Mouse (Mus musculus) limb, embryonic 15.5 days (tissue): Measurements from ENCODE around the gene Dnajc4. TPM values are rescaled to one million over a fixed set of nuclear protein-coding genes. Genes with fewer than 3 reads are reported as not detected.

ENCODE experiments used
- ATAC-seq: fragments of 200-750 bp; cut with Nextera tagmentation; 2 replicates; pipeline ENCODE4 v1.8.0; 2017; ENCODE audit warnings: low read depth, moderate TSS enrichment; ENCODE audit not compliant: insufficient number of reproducible peaks, low FRiP score, low TSS enrichment
- H3K27ac ChIP-seq: fragments of 300-500 bp; sonication (generic); 2 replicates; pipeline ENCODE4 v1.5.1; 2015; ENCODE audit warnings: moderate library complexity, mild to moderate bottlenecking, inconsistent platforms
- H3K27me3 ChIP-seq: fragments of 300-500 bp; sonication (generic); 2 replicates; pipeline ENCODE4 v1.6.1; 2015; ENCODE audit warnings: inconsistent platforms
- H3K36me3 ChIP-seq: fragments of 300-500 bp; sonication (generic); 2 replicates; pipeline ENCODE4 v1.6.1; 2015; ENCODE audit warnings: inconsistent platforms
- H3K4me1 ChIP-seq: fragments of 300-500 bp; sonication (generic); 2 replicates; pipeline ENCODE4 v1.6.1; 2015; ENCODE audit warnings: inconsistent platforms
- H3K4me2 ChIP-seq: fragments of 300-500 bp; sonication (generic); 2 replicates; pipeline ENCODE4 v1.6.1; 2015; ENCODE audit warnings: mild to moderate bottlenecking, inconsistent platforms
- H3K4me3 ChIP-seq: fragments of 300-500 bp; sonication (generic); 2 replicates; pipeline ENCODE4 v1.5.1; 2015; ENCODE audit warnings: mild to moderate bottlenecking, inconsistent platforms
- H3K9ac ChIP-seq: fragments of 300-500 bp; sonication (generic); 2 replicates; pipeline ENCODE4 v1.6.1; 2015; ENCODE audit warnings: inconsistent platforms
- H3K9me3 ChIP-seq: fragments of 300-500 bp; sonication (generic); 2 replicates; pipeline ENCODE4 v1.6.1; 2016; ENCODE audit warnings: inconsistent platforms
- WGBS: fragments of 180-500 bp; shearing (Covaris S2); methylation state at CpG from one replicate; pipeline ENCODE4 v1.1.7; 2015; 5-methylcytosine and 5-hydroxymethylcytosine counted together
- polyA plus RNA-seq: library from polyadenylated mRNA; unstranded; fragments of >200 nt; fragmentation: Nextera tagmentation; extraction: Ambion mirVana; gene quantifications from 2 replicates; pipeline ENCODE4 v1.2.1, GENCODE M21; 2015

Gene Dnajc4
- polyA plus RNA-seq, 1 experiment from 2014 or later = 23.8 TPM

- H3K4me2 ChIP-seq = peak overlapping the region; percentile 90
- peak overlapping the region; percentile 98 for H3K27ac ChIP-seq
- H3K36me3 ChIP-seq = peaks cover 35% of the 10 kb centered on the region
- ATAC-seq = 0 out of 2 replicates have a peak, but pooled peaks have one; percentile 11
- under 1% methylated on average over 28 of the region's 28 CpGs for WGBS
- H3K9me3 ChIP-seq = no peaks in the 10 kb centered on the region
- peaks cover 22% of the 10 kb centered on the region for H3K4me1 ChIP-seq
- no peaks in the 10 kb centered on the region for H3K27me3 ChIP-seq
- peak overlapping the region; percentile 71 for H3K9ac ChIP-seq
- peak overlapping the region; percentile 69 for H3K4me3 ChIP-seq
Measured at GRCm38 (mm10) chr19:6950613-6951153, 41.7 kb downstream of the Dnajc4 start.

DNA sequence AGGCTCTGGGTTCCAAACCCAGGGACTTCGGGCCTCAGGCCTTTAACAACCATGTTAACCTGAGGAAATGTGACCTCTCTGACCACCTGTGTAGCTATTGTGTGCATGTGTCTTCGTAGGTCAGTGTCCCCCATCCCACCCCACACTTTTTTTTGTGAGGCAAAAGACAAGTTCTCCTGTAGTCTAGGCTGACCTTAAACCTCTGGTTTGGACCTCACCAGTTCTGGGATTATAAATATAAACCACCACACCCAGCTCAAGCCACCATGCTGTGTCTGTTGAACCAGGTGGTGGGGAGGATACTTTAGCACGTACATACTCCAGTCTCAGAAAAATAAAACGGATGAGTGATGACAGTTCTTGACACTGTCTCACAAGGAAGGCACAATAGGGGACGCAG lies 42.4 kb downstream of the Dnajc4 start:
- ATAC-seq = no peak

DNA sequence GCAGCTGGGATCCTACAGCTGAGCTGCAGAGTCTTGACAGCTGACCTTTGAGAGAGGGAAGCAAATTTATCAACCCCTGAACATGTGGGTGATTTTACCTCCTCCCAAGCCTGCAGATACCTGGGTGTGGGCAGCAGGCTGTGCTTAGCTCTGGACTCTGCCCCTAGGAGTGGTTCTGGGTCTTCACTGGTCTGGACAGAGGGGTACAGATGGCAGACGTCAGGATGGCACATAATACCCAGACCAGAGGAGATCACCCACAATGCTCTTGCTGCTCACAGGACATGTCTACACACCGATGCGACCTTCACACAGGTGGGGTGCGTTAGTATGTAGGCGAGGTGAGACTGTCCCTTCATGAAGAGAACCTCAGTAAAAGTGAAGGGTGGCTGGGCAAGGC lies 42.8 kb downstream of the Dnajc4 start:
- H3K9ac ChIP-seq = no peak overlapping the region
- H3K27me3 ChIP-seq = no peaks in the 10 kb centered on the region
- no peak for ATAC-seq
- no peak overlapping the region for H3K4me3 ChIP-seq
- no peak overlapping the region for H3K27ac ChIP-seq
- no peaks in the 10 kb centered on the region for H3K9me3 ChIP-seq
- H3K4me2 ChIP-seq = no peak overlapping the region
- H3K36me3 ChIP-seq = peaks cover 28% of the 10 kb centered on the region
- 86% methylated on average over 5 of the region's 5 CpGs for WGBS
- H3K4me1 ChIP-seq = peaks cover 22% of the 10 kb centered on the region

More for the DNA sequence above, 42.4 kb downstream of the Dnajc4 start:
- Histone ChIP-seq H3K27me3 (no peaks in the 10 kb centered on the region), H3K9me3 (no peaks in the 10 kb centered on the region), H3K9ac (no peak overlapping the region), H3K27ac (peak overlapping the region; percentile 98; the same call in 1 of the 2 replicates), H3K36me3 (peaks cover 32% of the 10 kb centered on the region), H3K4me1 (peaks cover 22% of the 10 kb centered on the region), H3K4me2 (peak overlapping the region; percentile 90), H3K4me3 (peak overlapping the region; percentile 69)
- WGBS = 57% methylated on average over 5 of the region's 5 CpGs

DNA sequence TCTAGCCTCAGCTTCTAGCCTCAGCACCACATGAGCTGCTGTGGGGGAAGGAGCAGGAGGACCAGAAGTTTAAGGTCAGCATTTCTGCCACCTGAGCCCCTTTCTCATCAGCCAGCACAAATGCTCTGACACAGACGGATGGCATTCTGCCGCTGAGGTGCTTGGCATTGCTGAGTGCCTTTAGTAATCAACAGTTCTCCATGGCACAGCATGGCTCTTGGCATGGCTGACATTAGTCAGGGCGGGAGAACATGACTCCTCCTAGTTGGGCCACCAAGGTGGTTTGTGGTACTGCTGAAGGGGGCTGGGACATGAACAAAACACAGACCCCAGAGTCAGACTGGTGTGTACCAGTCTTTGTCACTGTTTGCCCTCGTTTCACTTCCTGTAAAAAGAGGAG lies 44.2 kb downstream of the Dnajc4 start:
- Histone ChIP-seq H3K36me3 (peaks cover 20% of the 10 kb centered on the region), H3K27ac (peak overlapping the region; percentile 33; the same call in 1 of the 2 replicates), H3K4me2 (no peak overlapping the region), H3K9me3 (no peaks in the 10 kb centered on the region), H3K27me3 (no peaks in the 10 kb centered on the region), H3K4me1 (peaks cover 22% of the 10 kb centered on the region), H3K9ac (no peak overlapping the region), H3K4me3 (no peak overlapping the region)
- ATAC-seq = no peak
- 74% methylated on average over 4 of the region's 4 CpGs for WGBS

DNA sequence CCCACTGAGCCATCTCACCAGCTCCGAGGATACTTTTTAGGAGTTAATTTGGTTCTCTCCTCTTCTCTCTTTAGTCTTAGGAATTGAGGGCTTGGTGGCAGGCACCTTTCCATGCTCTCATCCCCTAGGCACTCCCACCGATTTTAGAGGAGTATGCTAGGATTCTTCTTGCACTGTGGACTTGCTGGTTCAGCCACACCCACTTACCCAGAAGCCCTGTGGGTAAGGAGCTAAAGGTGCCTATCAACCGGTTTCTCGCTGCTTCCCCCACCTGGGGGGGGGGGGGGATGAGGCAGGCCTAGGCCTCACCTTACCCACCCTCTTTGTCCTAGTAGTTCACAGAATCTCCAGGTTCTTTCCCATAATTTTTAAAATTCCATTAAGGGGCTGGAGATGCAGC lies 44.6 kb downstream of the Dnajc4 start:
- 33% methylated on average over 4 of the region's 4 CpGs for WGBS
- H3K4me1 ChIP-seq = peaks cover 22% of the 10 kb centered on the region
- no peak overlapping the region for H3K4me2 ChIP-seq
- H3K9ac ChIP-seq = no peak overlapping the region
- peaks cover 20% of the 10 kb centered on the region; the same call in 1 of the 2 replicates for H3K36me3 ChIP-seq
- ATAC-seq = no peak
- H3K9me3 ChIP-seq = no peaks in the 10 kb centered on the region
- H3K4me3 ChIP-seq = no peak overlapping the region
- no peaks in the 10 kb centered on the region for H3K27me3 ChIP-seq
- H3K27ac ChIP-seq = no peak overlapping the region

DNA sequence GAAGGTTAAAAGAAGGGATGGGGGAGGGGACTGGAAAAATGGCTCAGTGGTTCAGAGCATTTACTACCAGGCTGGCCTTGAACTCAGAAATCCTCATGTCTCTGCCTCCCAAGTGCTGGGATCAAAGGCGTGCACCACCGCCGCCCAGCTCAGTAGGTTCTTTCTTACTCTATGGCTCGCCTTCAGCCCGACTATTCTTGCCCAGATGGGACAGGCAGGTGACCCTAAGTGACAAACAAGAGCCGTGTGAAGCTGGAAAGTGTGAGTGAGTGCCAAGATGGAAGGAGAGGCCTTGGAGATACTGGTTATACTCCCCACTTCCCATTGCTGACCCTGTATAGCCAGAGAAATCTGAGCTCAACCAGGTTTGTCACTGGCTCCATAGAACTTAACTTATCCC lies 48.7 kb downstream of the Dnajc4 start:
- no peak for ATAC-seq
- Histone ChIP-seq H3K27me3 (no peaks in the 10 kb centered on the region), H3K27ac (no peak overlapping the region), H3K4me2 (no peak overlapping the region), H3K36me3 (peaks cover 20% of the 10 kb centered on the region; the same call in 1 of the 2 replicates), H3K4me3 (no peak overlapping the region), H3K9me3 (no peaks in the 10 kb centered on the region), H3K4me1 (peaks cover 26% of the 10 kb centered on the region), H3K9ac (no peak overlapping the region)
- 87% methylated on average over 6 of the region's 6 CpGs for WGBS

DNA sequence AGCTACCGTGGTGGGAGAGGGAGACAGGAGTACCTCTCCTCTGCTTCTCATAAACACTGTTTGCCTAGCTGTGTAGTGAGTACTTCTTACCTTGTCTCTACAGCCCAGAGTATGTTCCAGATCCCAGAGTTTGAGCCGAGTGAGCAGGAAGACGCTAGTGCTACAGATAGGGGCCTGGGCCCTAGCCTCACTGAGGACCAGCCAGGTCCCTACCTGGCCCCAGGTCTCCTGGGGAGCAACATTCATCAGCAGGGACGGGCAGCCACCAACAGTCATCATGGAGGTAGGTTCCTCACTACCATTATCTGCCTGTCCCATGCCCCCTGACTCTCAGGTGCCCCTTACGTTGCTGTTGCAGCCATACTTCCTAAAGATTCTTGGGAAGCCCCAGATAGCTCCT lies 49.6 kb downstream of the Dnajc4 start:
- H3K9ac ChIP-seq = peak overlapping the region; percentile 97
- peak overlapping the region; percentile 97 for H3K27ac ChIP-seq
- H3K27me3 ChIP-seq = no peaks in the 10 kb centered on the region
- H3K9me3 ChIP-seq = no peaks in the 10 kb centered on the region
- H3K4me1 ChIP-seq = peaks cover 26% of the 10 kb centered on the region
- WGBS = 29% methylated on average over 5 of the region's 5 CpGs
- ATAC-seq = no peak
- peaks cover 17% of the 10 kb centered on the region; the same call in 1 of the 2 replicates for H3K36me3 ChIP-seq
- H3K4me3 ChIP-seq = peak overlapping the region; percentile 91
- peak overlapping the region; percentile 96 for H3K4me2 ChIP-seq

DNA sequence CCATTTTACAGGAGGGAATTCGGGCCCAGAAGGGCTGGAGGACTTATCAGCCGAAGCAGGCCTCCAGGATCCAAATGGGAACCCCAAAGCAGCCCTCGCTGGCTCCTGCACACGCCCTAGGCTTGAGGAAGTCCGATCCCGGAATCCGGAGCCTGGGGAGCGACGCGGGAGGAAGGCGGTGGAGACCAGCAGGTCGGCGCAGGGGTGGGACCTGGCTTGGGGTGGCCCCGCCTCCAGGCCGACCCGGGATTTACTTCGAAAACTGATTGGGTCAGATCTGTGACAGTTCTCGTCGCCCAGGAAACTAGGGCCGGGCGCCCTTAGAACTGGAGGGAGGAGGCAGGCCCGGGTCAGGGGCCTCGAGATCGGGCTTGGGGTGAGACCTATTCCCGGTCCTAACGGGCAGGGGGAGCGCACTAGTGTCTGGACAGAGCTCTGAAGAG lies 50.1 kb downstream of the Dnajc4 start, which contains the start of gene Gpr137:
TSS of gene Gpr137 (minus strand) at position 232 of the 443 bp plus-strand sequence.
- Histone ChIP-seq H3K36me3 (peaks cover 17% of the 10 kb centered on the region; the same call in 1 of the 2 replicates), H3K27me3 (no peaks in the 10 kb centered on the region), H3K9ac (peak within 1 kb of the TSS; percentile 97), H3K4me1 (peaks cover 26% of the 10 kb centered on the region), H3K27ac (peak within 1 kb of the TSS; percentile 97), H3K4me2 (peak within 1 kb of the TSS; percentile 96), H3K4me3 (peak within 1 kb of the TSS; percentile 91), H3K9me3 (no peaks in the 10 kb centered on the region)
- under 1% methylated on average over 27 of the region's 27 CpGs for WGBS
- peak; percentile 85 for ATAC-seq

DNA sequence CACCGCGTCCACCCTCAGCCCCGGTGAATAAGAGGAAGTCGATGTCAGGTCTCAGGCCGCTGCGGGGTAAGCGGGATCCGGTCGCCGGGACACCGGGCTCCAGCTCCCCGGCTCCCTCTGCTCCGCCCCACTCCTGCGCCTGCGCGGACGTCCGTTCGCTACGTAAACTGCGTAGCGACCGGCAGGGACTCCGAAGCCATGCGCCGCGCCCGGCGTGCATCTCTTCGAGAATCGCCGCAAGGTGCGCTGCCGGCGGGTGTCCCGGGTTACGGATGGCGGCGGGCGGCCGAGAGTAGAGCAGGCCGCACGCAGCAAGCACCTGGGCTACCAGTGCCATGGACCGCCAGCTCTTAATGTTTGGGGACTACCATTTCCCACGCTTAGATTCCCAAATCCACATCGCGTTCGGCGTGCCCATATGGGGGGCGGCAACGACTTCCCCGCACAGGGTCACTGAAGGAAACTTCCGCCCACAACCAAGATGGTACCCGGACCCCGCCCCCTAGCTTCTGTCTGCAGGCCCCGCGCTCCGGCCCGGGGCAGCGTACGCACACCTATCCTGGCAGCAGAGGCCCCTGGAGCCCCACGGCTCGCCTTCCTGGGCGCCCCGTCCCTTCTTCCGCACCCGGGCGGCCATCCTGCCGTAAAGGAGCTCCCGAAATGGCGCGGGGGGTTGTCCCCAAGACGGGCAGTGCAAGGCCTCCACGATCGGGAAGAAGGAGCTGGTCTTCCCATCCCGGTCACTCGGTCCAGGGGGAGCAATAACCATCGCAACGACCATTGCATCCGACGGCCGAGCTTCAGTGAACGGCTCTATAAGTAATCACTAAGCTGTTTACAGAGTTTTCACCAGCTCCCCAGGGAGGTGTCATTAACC lies 50.8 kb downstream of the Dnajc4 start, which contains the start of gene Bad:
TSS of gene Bad (plus strand) at position 490 of the 877 bp plus-strand sequence.
- H3K4me3 ChIP-seq = peak within 1 kb of the TSS; percentile 91
- peak; percentile 77 for ATAC-seq
- H3K36me3 ChIP-seq = peaks cover 12% of the 10 kb centered on the region; the same call in 1 of the 2 replicates
- peak within 1 kb of the TSS; percentile 96 for H3K4me2 ChIP-seq
- peak within 1 kb of the TSS; percentile 97 for H3K27ac ChIP-seq
- H3K27me3 ChIP-seq = no peaks in the 10 kb centered on the region
- peaks cover 26% of the 10 kb centered on the region for H3K4me1 ChIP-seq
- under 1% methylated on average over 82 of the region's 83 CpGs for WGBS
- no peaks in the 10 kb centered on the region for H3K9me3 ChIP-seq
- H3K9ac ChIP-seq = peak within 1 kb of the TSS; percentile 97

DNA sequence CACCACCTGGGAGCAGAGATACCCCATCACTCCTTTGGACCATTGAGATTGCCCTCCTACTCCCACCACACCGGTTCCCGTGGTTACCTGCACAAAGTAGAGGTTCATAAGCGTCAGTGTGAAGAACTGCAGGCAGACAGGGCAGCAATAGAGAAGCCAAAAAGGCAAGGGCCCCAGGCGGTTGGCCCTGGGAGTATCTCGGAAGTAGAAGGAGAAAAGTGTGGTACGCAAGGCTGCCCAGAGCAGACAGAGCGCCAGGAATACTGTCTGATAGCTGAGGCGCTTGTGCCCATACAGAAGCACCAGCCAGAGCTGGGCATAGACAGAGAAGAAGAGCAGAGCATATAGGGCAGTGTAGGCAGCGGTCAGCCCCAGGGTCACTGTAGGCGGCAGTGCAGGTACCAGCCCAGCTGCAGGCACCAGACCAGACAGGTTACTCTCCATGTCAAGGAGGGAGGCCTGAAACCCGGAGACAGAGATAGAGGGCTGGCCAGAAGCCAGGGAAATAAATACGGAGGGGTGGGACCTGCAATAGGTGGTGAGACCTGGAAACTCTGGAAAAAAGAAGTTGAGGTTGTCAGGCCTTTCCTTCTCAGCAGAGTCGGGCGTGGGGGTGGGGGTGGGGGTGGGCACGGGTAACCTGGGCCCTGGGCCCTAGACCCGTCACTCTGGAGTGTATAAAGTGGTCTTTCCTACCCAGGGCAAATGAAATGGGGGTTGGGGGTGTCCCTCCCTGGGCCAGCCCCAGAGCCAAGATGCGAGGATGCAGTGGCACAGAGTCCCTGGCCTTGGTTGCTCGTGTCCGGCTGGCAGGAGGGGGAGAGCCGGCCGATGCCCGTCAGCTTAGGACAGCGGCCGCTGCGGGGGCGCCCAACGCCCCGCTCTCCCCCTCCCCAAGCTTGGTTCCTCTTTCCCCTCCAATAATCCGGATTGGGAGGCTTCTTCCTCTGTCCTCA lies 51.7 kb downstream of the Dnajc4 start:
- peak overlapping the region; percentile 91 for H3K4me3 ChIP-seq
- H3K27me3 ChIP-seq = peaks cover 8% of the 10 kb centered on the region
- peaks cover 26% of the 10 kb centered on the region for H3K4me1 ChIP-seq
- WGBS = 21% methylated on average over 28 of the region's 29 CpGs
- H3K4me2 ChIP-seq = peak overlapping the region; percentile 96
- ATAC-seq = no peak
- peak overlapping the region; percentile 97 for H3K9ac ChIP-seq
- no peaks in the 10 kb centered on the region for H3K9me3 ChIP-seq
- peaks cover 5% of the 10 kb centered on the region; the same call in 1 of the 2 replicates for H3K36me3 ChIP-seq
- peak overlapping the region; percentile 59; the same call in 1 of the 2 replicates for H3K27ac ChIP-seq
